Mouse (Mus musculus): ENCODE measurements around the gene Spata2.

The Spata2 gene

DNA sequence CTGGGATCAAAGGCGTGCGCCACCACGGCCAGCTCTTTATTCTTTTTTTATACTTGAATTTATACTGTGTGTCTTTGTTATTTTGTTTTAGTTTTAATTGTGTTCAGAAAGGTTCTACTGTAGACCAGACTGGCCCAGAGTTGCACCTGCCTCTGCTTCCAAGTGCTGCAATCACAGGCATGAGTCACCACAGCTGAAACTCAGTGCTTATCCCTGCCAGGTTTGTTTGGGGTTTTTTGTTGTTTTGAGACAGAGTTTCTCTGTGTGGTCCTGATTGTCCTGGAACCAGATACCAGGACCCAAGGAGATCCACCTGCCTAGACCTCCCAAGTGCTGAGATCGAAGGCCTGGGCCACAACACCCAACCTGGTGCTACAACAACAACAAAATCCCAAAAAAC is 15.9 kb upstream of the Spata2 start:
- DNase-seq: no peak

DNA sequence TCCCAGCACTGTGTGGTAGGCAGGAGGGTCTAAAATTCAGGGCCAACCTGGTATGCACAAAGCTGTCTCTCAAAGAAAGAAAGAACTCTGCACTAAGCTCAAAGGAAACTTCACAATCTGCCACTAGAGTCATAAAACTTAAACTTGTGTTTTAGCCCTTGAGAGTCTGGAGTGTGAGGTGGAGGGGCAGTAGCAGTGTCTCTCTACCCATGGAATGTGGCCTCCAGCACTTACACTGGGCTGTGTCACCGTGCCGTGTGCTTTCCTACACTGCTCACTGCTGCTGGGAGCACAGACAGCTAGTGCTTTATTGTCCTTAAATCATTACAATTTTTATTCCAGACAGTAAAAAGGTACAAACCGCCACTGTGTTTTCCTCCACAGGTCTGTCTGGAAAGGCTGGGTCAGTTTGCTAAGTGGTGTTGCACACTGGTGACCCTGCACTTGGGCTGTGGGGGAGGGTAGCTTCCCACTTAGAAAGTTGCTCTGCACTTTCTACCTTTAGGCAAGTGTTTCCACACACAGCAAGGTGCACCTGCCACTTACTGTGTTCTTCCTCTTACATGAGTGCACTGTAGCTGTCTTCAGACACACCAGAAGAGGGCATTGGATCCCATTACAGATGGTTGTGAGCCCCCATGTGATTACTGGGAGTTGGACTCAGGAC is 15.2 kb upstream of the Spata2 start:
- no peak for DNase-seq

DNA sequence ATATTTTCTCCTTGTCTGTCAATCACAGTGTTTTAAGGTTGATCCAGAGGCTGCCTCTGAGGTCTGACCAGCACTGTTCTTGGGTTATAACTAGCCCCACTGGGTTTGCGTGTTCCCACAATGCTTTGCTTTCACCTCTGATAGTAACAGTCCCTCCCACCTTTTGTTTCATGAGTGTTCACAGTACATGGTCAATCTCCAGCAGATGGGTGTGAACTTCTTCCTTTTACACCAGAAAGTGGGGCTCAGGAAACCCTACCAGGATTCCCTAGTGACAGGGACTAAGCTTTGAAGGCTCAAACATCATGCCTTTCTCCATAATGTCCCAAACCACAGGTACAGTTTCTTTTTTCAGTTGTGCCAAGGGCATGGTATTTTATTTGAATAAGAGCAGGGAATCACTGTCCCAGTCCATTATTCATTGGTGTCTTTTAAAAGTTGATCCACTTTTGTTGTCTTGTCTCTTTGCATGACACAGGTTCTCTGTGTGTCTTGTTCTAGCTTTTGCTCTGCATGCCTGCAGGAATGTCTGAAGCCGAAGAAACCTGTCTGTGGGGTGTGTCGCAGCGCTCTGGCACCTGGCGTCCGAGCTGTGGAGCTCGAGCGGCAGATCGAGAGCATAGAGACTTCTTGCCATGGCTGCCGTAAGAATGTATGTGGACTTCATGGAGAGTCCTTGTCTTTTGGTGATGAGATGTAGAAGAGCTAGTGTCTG is 14.0 kb upstream of the Spata2 start:
- DNase-seq: no peak

DNA sequence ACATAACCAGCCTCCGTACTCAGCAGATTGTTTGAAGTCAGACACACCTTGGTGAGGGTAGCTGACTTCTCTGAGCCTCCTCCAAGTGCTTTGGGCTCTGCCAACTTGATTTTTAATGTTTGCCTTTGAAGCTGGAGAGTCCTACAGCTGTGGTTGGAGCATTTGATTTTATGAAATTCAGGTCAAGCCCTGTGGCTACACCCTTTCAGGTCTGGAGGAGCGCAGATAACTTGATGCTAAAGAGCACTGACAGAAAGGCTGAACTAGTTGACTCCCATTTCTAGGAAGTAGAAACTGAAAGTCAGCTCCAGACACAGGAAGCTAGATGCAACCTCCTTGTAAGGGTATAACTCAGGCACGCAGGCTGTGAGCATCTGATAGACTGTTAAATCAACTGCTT is 12.4 kb upstream of the Spata2 start:
- DNase-seq: no peak

DNA sequence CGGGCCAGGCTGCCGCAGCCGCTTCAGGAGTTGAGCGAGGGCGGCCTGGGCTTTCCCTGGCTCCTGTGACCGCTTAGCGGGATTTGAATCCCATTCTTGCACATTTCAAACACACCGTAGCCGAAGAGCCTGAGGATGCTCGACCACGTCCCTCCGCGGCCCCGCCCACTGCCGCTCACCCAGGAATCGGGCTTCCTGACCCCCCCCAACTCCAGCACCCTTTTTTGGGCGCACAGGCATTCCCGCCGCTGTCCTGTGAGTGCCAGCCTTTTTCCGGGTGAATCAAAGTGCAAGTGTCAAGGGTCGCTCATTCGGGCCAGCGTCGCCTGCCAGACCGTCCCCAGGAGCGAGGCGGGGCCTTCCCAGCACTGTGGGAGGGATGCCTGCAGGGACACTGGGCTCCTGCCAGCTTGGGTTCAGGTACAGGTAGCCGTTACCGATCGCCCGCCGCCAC is 11.2 kb upstream of the Spata2 start:
- DNase-seq: peak; percentile 76

DNA sequence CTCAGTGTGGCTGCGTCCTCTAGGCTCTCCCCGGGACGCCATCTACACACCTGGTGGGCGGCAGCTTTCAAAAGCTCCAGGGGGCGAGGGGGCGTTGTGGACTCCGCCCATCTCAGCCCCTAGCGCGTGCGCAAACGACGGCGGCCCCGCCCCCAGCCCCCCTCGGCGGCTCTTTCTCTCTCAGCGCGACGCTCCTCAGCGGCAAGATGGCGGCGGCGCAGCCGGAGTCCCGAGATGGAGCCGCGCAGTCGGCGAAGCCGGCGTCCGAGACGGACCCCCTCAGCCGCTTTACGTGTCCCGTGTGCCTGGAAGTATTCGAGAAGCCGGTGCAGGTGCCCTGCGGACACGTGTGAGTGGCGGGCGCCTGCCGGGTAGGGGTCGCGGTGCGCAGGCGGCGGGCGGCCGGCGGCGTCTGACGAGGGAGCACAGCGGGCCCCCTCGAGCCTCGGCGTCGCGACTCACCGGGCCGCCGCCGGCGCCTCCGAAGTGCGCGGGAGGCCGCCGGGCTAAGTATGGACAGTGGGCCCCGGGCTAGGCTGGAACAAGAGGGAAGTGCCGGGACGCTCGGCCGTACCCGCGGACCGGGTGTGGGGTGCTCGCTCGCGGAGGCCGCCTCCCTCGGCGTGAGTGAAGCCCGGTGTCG is 10.7 kb upstream of the Spata2 start:
- DNase-seq: peak; percentile 95

DNA sequence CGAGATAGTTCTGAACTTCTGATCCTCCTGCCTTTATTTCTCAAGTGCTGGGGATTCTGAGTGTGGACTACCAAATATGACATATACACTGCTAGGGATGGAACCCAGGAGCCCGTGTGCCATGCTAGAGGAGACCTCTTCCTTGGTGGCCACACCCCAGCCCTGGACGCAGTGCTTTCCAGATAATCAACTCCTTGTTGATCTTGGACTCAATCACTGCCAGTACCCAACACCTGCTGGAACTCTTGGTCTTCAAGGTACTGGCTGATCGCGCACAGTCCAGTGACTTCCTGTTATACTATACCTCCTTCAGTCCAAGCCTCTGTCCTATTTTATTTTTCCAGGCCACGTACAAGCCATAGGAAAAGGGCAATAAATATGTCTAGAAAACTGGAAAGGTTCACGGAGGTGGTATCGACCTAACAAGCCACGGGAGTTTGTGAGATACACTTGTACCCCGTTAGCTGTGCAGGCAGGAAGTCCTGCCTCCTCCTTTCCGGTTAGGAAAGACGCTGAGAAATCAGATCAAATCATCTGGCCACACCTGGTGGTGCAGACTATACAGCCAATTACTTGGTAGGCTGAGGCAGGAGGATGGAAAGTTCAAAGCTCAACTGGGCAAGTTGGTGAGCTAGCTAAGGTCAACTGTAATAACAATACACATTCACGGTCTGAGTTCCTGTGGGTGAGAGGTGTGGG is 10.0 kb upstream of the Spata2 start:
- DNase-seq: no peak

DNA sequence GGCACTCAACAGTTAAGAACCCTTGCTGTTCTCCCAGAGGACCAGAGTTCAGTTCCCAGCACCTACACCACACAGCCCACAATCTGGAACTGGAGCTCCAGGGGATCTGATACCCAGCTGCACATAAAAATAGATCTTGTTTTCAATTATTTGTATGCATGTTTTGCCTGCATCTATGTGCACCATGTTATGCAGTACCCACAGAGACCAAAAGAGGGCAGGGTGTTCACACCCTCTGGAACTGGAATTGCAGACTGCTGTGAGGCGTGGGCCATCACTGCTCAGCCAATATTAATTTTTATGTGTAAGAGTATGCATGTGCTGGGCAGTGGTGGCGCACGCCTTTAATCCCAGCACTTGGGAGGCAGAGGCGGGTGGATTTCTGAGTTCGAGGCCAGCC is 4.6 kb upstream of the Spata2 start:
- DNase-seq: peak; percentile 71

DNA sequence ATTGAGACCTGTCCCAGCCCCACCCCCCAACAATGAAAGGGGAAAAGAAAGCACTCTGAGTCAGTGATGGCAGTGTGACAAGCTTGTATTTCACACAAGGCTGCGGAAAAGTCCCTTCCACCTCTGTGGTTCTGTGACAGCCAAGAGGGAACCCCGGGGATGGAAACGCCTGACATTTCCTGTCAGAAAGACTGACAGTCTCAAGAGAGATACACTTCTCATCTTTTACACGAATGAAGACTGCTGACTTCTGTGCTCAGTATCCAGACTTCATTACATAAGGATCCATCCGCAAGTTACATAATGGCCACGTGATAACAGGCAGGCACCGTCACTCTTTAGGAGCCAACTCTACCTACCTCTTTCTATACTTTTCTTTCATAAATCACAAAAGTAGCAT is 3.8 kb upstream of the Spata2 start:
- DNase-seq: no peak

DNA sequence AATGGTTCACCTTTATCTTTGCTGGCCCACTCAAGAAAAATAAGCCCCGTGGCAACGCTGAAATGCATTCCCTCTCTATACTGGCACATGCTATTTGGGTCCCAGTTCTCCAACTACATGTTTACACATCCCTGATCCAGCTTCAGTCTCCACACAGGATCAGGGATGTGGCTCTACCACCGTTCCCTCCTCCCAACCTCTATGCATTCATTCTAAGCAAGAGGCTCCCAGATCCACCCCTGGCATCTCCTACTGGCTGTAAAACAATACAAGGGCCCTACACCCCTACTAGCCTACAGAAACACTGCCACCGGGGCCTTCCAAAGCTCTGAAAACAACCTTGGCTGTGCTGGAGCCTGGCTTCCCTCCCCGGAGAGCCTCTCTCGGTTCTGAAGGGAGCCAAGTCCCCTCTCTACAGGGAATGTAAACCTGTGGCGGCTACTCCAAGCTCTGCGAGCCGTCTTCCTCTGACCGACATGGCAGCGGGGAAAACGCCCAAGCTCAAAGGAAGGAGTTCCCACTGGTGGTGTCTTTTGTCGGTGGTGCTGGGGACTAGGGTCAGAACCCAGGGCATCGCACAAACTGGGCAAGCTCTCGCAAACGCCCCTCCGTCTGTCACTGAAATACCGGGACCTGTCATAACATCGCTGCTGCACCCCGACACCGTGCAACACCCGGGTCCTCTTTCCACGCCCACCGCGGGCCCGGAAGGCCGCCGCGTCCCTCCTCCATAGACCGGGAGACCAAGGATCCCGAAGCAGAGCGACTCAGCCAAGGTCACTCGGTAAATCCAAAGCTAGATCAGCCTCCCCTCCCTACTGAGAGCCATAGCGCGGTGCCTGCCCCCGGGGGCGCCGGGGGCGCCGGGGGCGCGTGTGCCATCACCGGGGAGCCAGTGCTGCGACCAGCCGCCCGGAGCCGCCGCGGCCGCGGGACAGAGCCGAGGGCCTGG is 654 bp downstream of the Spata2 start, which contains the start of gene Rnf114:
Gene Rnf114, plus strand, starts transcription at position 889 of the 952 bp plus-strand sequence.
- DNase-seq: peak; percentile 64

DNA sequence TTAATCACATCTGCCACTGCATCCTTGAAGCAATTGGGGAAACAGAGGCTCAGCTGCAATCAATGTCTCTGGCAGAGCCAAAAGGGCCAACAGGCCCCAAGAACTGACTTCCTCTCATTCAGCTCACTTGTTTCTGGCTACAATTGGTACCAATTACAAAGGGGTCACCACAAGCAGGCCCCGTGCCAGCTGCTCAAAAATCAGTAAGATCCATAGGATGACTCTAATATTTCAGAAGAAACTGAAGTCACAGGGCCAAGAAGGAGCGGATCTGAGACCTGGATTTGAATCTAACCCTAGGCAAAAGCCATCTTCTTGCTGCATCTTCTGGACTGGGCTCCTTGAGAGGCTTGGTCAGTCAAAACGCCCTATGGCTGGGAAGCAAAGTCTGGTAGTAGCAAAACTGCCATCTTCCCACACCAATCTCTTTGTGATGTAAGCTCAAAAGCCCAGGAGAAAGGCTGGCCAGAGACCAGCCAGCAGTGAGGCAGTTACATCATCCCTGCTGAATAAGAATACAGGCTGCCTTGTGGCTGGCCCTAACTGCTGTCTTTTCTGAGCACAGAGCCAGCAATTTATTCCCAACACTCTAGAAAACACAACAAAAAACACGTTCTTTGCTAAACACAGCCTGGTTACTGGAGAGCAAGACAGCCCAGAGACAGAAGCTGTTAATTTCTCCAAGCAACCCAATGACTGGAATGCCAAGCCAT is 1.7 kb downstream of the Spata2 start:
- DNase-seq: no peak

DNA sequence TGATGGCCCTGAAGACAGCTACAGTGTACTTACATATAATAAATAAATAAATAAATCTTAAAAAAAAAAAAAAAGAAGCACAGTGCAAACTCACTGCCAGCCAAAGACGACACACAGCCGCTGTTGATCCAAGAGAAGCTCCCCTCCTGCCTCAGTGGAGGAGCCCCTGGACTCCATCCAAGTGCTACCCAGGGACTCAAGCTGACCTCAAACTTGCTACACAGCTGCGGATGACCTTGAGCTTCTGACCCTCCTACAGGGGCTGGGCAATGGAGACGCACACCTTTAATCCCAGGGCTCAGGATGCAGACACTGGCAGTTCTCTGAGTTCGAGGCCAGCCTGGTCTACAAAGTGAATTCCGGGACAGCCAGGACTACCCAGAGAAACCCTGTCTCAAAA is 4.7 kb downstream of the Spata2 start:
- DNase-seq: no peak

DNA sequence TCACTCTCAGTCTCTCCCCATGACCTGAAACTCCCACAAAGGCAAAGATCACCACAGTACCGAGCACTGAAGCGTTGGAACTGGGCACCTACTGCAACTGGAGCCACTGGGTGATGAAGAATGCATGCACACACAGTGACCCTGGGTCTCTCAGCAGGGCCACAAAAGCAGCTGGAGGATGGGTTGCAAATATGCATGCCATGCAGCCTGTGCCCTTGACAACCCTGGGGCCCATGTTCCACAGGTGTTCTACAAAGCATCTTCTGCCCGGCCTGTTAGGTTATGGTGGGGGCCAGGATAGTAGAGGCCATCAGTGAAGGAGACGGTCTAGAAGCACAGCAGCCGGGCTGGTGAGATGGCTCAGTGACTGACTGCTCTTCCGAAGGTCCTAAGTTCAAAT is 5.1 kb downstream of the Spata2 start:
- DNase-seq: no peak

DNA sequence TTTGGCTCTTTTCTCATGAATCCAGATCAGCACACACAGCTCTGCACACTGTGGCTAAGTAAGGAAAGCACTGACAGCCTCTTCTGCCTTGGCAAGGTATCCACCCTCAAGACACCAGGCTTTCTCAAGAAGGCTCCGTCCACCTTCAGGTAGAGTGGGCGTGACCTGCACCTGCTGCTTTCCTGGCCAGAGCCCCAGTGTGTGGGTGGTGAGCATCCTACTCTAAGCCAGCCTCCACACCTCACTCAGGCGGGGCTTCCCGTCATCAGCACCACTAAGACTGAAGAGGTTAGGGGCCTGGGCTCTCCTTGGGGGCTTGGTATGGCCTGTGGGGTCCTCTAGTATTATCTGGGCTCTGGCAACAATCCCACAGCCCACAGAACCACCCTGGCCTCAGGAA is 6.1 kb downstream of the Spata2 start:
- DNase-seq: no peak

DNA sequence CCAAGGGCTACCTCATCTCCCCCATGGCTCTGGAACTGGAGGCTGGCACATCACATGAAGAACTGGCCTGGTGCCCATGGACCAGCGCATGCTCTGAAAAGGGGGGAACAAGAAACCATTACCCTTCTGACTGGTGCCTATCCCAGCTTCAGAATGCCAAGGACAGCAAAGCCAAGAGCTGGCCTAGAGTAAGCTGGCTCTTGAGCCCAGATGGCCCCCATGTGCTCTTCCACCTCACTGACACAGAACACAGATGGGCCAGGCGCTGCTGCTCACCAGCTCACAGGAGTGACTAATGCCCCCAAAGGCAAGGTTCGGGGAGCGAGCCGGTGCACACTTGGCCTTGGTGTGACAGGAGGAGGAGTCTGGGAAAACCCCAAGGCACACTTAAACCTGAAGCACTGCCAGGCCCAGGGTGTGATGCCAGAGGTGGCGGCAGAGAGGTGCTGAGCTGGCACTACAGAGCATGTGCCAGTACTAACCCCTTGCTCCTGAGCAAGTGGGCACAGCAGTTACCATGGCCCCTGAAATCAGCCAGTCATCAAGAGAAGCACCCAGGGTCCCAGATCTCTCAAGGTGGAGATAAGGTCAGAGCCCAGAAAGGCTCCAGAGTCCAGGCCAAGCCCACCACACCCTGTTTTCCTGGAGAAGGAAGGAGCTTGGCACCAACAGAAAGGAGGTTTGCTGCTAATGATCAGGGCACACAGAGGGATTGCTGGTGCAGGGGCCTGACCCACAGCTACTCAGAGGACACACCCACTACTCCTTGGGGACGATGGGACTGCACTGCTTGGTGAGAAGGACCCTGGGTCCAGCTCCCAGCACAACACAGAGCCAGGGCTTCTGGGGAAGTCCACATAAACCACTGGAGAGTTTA is 6.9 kb downstream of the Spata2 start:
- DNase-seq: peak; percentile 62

DNA sequence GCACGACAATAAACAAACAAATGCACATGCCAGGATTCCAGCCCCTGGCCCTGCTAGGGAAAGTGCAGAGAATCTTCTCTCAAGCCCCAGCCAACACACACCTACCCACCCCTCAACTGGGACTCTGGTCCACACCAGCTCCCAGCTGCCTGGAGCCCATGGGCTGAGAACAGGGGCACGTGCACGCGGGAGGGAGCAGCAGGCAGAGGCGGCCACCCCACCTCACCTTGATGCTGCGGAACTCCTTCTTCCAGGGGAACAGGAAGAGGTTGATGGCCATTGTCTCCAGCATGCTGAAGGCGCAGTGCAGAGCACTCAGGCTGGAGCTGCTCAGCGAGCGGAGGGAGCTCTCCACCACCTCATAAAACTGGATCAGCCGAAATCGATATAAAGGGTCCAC is 7.8 kb downstream of the Spata2 start:
- DNase-seq: no peak

DNA sequence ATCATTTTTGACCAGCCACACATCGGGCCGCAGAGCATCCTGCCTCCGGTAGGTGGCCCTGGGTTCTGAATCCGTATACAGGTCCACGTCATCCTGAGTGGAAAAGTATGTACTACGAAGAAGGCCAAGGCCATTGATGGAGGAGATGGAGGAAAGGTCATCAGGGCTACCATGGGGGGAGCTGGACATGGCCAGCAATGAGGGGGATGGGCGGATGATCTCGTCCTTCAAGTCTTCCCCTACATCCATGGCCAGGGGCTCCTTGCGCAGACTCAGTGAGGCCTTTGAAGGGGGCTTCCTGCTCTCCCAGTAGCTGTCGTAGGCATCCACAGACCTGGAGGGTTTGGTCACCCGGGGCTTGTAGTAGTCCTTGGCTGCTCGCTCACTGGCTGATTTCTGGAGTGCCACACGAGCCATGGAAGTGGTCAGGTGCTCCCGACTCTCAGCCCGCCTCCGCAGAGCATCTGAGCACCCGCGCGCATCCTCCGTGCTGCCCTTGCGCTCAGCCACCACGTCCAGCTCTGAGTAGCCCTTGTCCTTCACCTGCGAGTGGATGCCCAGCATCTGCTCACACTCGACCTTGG is 8.8 kb downstream of the Spata2 start:
- DNase-seq: no peak

DNA sequence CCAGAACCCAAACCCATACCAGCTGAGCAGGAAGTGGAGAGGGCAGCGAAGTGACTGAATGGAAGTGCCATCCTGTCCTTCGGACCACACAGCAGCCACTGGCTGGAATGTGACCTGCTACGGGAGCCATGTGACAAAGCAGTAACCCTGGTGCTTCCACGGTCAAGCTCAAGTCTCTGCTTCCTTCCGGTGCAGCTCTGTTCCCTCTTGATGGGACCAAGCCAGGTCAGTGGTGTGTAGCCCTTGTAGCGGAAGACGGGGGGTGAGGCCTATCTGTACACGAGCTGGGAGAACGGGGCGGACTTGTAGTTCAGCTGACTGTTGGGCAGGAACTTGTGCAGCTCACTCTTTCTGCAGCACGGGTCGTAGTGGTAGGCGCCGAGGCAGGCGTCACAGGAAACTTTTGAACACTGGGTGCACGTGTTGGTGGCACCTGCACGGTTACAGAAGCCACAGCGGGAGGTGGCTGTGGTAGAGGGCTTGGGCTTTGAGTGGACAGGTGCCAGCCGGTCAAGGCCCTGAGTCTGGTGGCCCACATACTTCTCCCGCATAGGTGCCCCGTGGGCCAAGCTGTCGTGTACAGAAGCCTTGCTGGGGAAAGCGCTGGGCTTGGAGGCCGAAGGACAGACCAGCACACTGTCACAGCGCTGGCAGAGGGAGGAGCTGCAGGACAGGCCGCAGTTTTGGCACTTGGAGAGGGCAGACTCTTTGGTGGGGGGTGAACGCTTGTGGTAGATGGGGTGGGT is 9.4 kb downstream of the Spata2 start:
- peak; percentile 47 for DNase-seq

DNA sequence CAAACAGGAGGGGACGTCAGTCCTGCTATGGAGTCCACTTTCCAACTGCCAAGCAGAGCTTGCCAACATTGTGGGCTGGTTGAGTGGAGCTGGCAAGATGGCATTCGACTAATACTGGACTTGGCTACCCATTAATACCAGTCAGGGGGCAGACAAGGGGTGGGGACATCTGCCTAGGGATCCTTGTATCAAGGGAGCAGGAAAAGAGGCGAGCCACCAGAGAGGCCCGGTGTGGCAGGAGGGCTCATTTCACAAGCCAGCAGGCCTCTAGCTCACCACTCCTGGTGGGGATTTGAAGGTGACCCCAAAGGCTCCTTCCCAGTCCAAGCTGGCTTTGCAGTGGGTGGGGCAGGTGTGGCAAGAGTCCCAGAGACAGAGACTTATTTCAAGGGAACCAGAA is 10.0 kb downstream of the Spata2 start:
- DNase-seq: no peak
